Mouse (Mus musculus): ENCODE data around the gene Rd3. TPM values are rescaled to one million over a fixed set of nuclear protein-coding genes. Genes with fewer than 3 reads are reported as not detected.

Gene Rd3
- polyA plus RNA-seq, 2 experiments: 0.50 to 0.91 TPM

- Histone ChIP-seq H3K9ac (ENCODE audit: low read depth, low read length, severe bottlenecking) (peak overlapping the region; percentile 63), H3K4me2 (replicated peaks; ENCODE audit: low read depth, low read length, severe bottlenecking) (peak overlapping the region; percentile 55), H3K4me1 (ENCODE audit: control insufficient read depth, insufficient read depth, low read length) (no peaks in the 10 kb centered on the region), H3K27ac (replicated peaks; ENCODE audit: low read depth, low read length) (peak overlapping the region; percentile 76), H3K27me3 (ENCODE audit: control insufficient read depth, insufficient read depth, low read length) (no peaks in the 10 kb centered on the region), H3K9me3 (ENCODE audit: control insufficient read depth, low read length) (no peaks in the 10 kb centered on the region), H3K4me3 (replicated peaks; ENCODE audit: low read length) (peak overlapping the region; percentile 49), H3K36me3 (ENCODE audit: control insufficient read depth, insufficient read depth, low read length) (no peaks in the 10 kb centered on the region)
- peak; percentile 98 for ATAC-seq (ENCODE audit: low FRiP score, low read depth)
- 0 out of 2 replicates have a peak, but pooled peaks have one; percentile 61 for TF ChIP-seq POLR2A (IDR thresholded peaks at IDR 0.05; ENCODE audit: borderline replicate concordance, extremely low read depth, insufficient read depth, insufficient read length)
- DNase-seq (ENCODE audit: low spot score): peak; percentile 99
- WGBS: under 1% methylated on average over 22 of the region's 22 CpGs
Observed at GRCm38 (mm10) chr1:191989994-191990393, 12.8 kb downstream of the Rd3 start.

GRCm38 (mm10) chr1:191992040-191992780, 15.0 kb downstream of the Rd3 start:
- Histone ChIP-seq H3K27ac (replicated peaks; ENCODE audit: low read depth, low read length) (no peak overlapping the region), H3K36me3 (ENCODE audit: control insufficient read depth, insufficient read depth, low read length) (no peaks in the 10 kb centered on the region), H3K27me3 (ENCODE audit: control insufficient read depth, insufficient read depth, low read length) (no peaks in the 10 kb centered on the region), H3K4me3 (replicated peaks; ENCODE audit: low read length) (no peak overlapping the region), H3K4me2 (replicated peaks; ENCODE audit: low read depth, low read length, severe bottlenecking) (no peak overlapping the region), H3K9ac (ENCODE audit: low read depth, low read length, severe bottlenecking) (no peak overlapping the region), H3K4me1 (ENCODE audit: control insufficient read depth, insufficient read depth, low read length) (no peaks in the 10 kb centered on the region), H3K9me3 (ENCODE audit: control insufficient read depth, low read length) (no peaks in the 10 kb centered on the region)
- no peak for TF ChIP-seq POLR2A (IDR thresholded peaks at IDR 0.05; ENCODE audit: borderline replicate concordance, extremely low read depth, insufficient read depth, insufficient read length)
- 69% methylated on average over 7 of the region's 7 CpGs for WGBS
- DNase-seq (ENCODE audit: low spot score) (no peak), ATAC-seq (ENCODE audit: low FRiP score, low read depth) (no peak)

GRCm38 (mm10) chr1:191994476-191994875, 17.3 kb downstream of the Rd3 start:
- ATAC-seq (ENCODE audit: low FRiP score, low read depth) (no peak), DNase-seq (ENCODE audit: low spot score) (no peak)
- Histone ChIP-seq H3K4me2 (replicated peaks; ENCODE audit: low read depth, low read length, severe bottlenecking) (no peak overlapping the region), H3K9me3 (ENCODE audit: control insufficient read depth, low read length) (no peaks in the 10 kb centered on the region), H3K27ac (replicated peaks; ENCODE audit: low read depth, low read length) (no peak overlapping the region), H3K27me3 (ENCODE audit: control insufficient read depth, insufficient read depth, low read length) (no peaks in the 10 kb centered on the region), H3K9ac (ENCODE audit: low read depth, low read length, severe bottlenecking) (no peak overlapping the region), H3K36me3 (ENCODE audit: control insufficient read depth, insufficient read depth, low read length) (peaks cover 6% of the 10 kb centered on the region), H3K4me1 (ENCODE audit: control insufficient read depth, insufficient read depth, low read length) (no peaks in the 10 kb centered on the region), H3K4me3 (replicated peaks; ENCODE audit: low read length) (no peak overlapping the region)
- 69% methylated on average over 5 of the region's 5 CpGs for WGBS
- no peak for TF ChIP-seq POLR2A (IDR thresholded peaks at IDR 0.05; ENCODE audit: borderline replicate concordance, extremely low read depth, insufficient read depth, insufficient read length)

GRCm38 (mm10) chr1:191995488-191995887, 18.3 kb downstream of the Rd3 start:
- no peaks in the 10 kb centered on the region for H3K27me3 ChIP-seq (ENCODE audit: control insufficient read depth, insufficient read depth, low read length)
- no peak overlapping the region for H3K9ac ChIP-seq (ENCODE audit: low read depth, low read length, severe bottlenecking)
- H3K9me3 ChIP-seq (ENCODE audit: control insufficient read depth, low read length): no peaks in the 10 kb centered on the region
- DNase-seq (ENCODE audit: low spot score): no peak
- no peak overlapping the region for H3K4me2 ChIP-seq (replicated peaks; ENCODE audit: low read depth, low read length, severe bottlenecking)
- no peak for ATAC-seq (ENCODE audit: low FRiP score, low read depth)
- H3K27ac ChIP-seq (replicated peaks; ENCODE audit: low read depth, low read length): no peak overlapping the region
- no peak for TF ChIP-seq POLR2A (IDR thresholded peaks at IDR 0.05; ENCODE audit: borderline replicate concordance, extremely low read depth, insufficient read depth, insufficient read length)
- 53% methylated on average over 4 of the region's 4 CpGs for WGBS
- peaks cover 13% of the 10 kb centered on the region for H3K36me3 ChIP-seq (ENCODE audit: control insufficient read depth, insufficient read depth, low read length)
- no peaks in the 10 kb centered on the region for H3K4me1 ChIP-seq (ENCODE audit: control insufficient read depth, insufficient read depth, low read length)
- H3K4me3 ChIP-seq (replicated peaks; ENCODE audit: low read length): no peak overlapping the region

- DNase-seq (ENCODE audit: low spot score) (no peak), ATAC-seq (ENCODE audit: low FRiP score, low read depth) (no peak)
- H3K27me3 ChIP-seq (ENCODE audit: control insufficient read depth, insufficient read depth, low read length): no peaks in the 10 kb centered on the region
- H3K4me2 ChIP-seq (replicated peaks; ENCODE audit: low read depth, low read length, severe bottlenecking): no peak overlapping the region
- no peak for TF ChIP-seq POLR2A (IDR thresholded peaks at IDR 0.05; ENCODE audit: borderline replicate concordance, extremely low read depth, insufficient read depth, insufficient read length)
- 92% methylated on average over 7 of the region's 7 CpGs for WGBS
- peaks cover 13% of the 10 kb centered on the region for H3K36me3 ChIP-seq (ENCODE audit: control insufficient read depth, insufficient read depth, low read length)
- H3K4me1 ChIP-seq (ENCODE audit: control insufficient read depth, insufficient read depth, low read length): no peaks in the 10 kb centered on the region
- H3K4me3 ChIP-seq (replicated peaks; ENCODE audit: low read length): no peak overlapping the region
- H3K9ac ChIP-seq (ENCODE audit: low read depth, low read length, severe bottlenecking): no peak overlapping the region
- H3K9me3 ChIP-seq (ENCODE audit: control insufficient read depth, low read length): no peaks in the 10 kb centered on the region
- H3K27ac ChIP-seq (replicated peaks; ENCODE audit: low read depth, low read length): no peak overlapping the region
Observed at GRCm38 (mm10) chr1:191995916-191996315, 18.7 kb downstream of the Rd3 start.
